In the genomic region with DNA sequence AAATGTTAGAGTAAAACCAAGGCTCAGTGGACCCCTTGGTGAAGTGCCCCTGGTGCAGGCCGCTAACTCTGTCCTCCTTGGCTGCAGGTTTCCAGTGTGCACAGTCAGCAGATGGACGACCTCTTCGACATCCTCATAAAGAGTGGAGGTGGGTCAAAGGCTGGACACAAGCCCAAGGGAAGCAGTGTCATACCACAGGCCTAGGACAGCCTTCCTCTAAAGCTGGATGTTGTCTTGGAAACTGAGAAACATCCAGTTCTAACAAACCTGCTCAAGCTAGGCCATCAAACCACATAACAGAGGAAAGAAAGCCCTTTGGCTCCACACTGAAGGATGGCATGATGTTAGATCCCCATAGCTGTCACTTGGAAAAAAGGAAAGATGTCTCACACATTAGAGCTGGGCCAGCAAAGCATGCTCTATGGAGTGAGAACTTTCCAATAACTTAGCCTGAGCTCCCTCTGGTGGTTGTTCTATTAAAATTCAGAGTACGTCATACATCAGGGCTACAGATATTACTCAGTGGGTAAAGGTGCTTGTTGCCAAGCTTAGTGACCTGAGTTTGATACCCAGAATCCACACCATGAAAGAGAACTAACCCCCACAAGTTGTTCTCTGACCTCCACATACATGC, we compare ENCODE assay signal across 9 mouse cellular contexts.
DNase-seq lines count a peak whose midpoint lies in the region; ATAC-seq and TF ChIP-seq lines count a peak whose summit lies in the region.
"Had no signal": no experiment of that assay in that cellular context is flagged by ENCODE, and none has a peak within 500 bp of the region (broad histone marks: within the 10 kb centered on the region; RNA-seq: fewer than 3 reads in every experiment).

No protein-coding gene starts in this region.

- H3K27me3 ChIP-seq in G1E (ENCODE audit: insufficient read depth, low read length): no peaks in the 10 kb centered on the region
- H3K27me3 ChIP-seq in midbrain, postnatal 0 days (ENCODE audit: insufficient read depth, low read length): no peaks in the 10 kb centered on the region

- H3K9me3 ChIP-seq in G1E (replicated peaks): peaks cover 7% of the 10 kb centered on the region
- no peaks in the 10 kb centered on the region for H3K9me3 ChIP-seq in midbrain, postnatal 0 days (ENCODE audit: low read length)

- intact Hi-C loops in heart, postnatal 14 days (cut with DNase I): loop anchor here (1.0 kb wide), 2 partner anchors 249 to 292 kb away; no protein-coding TSS in a partner anchor
- intact Hi-C loops in gastrocnemius, postnatal 14 days (cut with DNase I; ENCODE audit: low total_unique reads): no loop called here

- H3K27ac ChIP-seq in midbrain, postnatal 0 days (ENCODE audit: low read depth, low read length): no peak overlapping the region

- TF ChIP-seq CTCF in G1E (IDR thresholded peaks at IDR 0.05; ENCODE audit: low read depth, low read length): peak; percentile 32; the same call in 1 of the 2 replicates
- peak; percentile 87 for TF ChIP-seq CTCF in midbrain, postnatal 0 days (IDR thresholded peaks at IDR 0.05)

- peak; percentile 74 for DNase-seq in layer of hippocampus, adult 9-10 months (ENCODE audit: low spot score)
- DNase-seq in layer of hippocampus, postnatal 36 days: no peak
- no peak for DNase-seq in G1E (ENCODE audit: low spot score)
- DNase-seq in c-Kit-positive CD71-positive TER-119-positive erythroid progenitor cells, embryonic 14.5 days (ENCODE audit: low spot score): peak; percentile 44
- peak; percentile 14 to 66 for DNase-seq in heart, postnatal 14 days
- DNase-seq in large intestine, adult 2 months (ENCODE audit: low read depth, low spot score): peak; percentile 14
- peak; percentile 91 for DNase-seq in midbrain, postnatal 0 days (ENCODE audit: low spot score)
- DNase-seq in gastrocnemius, postnatal 14 days: no peak

- H3K4me1 ChIP-seq in G1E (ENCODE audit: insufficient read depth, low read depth, low read length): peaks cover 21% of the 10 kb centered on the region
- H3K4me1 ChIP-seq in midbrain, postnatal 0 days (ENCODE audit: insufficient read depth, low read length): no peaks in the 10 kb centered on the region

- 71% methylated on average over 4 of the region's 4 CpGs for WGBS in large intestine, adult 2 months
- 75% methylated on average over 4 of the region's 4 CpGs for WGBS in midbrain, postnatal 0 days

- H3K9ac ChIP-seq in midbrain, postnatal 0 days (replicated peaks; ENCODE audit: low read length, poor library complexity, severe bottlenecking): no peak overlapping the region

- peaks cover 37% of the 10 kb centered on the region for H3K36me3 ChIP-seq in G1E (replicated peaks)
- H3K36me3 ChIP-seq in midbrain, postnatal 0 days (ENCODE audit: insufficient read depth, low read length): peaks cover 44% of the 10 kb centered on the region

- no peak overlapping the region for H3K4me3 ChIP-seq in G1E (ENCODE audit: low read depth, low read length)
- H3K4me3 ChIP-seq in midbrain, postnatal 0 days (ENCODE audit: low read depth, low read length): no peak overlapping the region
- H3K4me3 ChIP-seq: erythroblast, embryonic 14.5 days had no signal

- ATAC-seq in G1E (ENCODE audit: extremely low read depth, insufficient number of reproducible peaks, low FRiP score, poor library complexity, severe bottlenecking): peak; percentile 34; the same call in 1 of the 2 replicates
- ATAC-seq in midbrain, postnatal 0 days (ENCODE audit: low FRiP score): peak; percentile 83

- no peak overlapping the region for H3K4me2 ChIP-seq in midbrain, postnatal 0 days (ENCODE audit: low read depth, low read length, poor library complexity, severe bottlenecking)

Comparison
In these comparisons a context has a peak if more than half of its experiments do, and no peak if none do; other contexts are left out.
1. DNase-seq: peak in layer of hippocampus, adult 9-10 months (single experiment), c-Kit-positive CD71-positive TER-119-positive erythroid progenitor cells, embryonic 14.5 days (single experiment), heart, postnatal 14 days (2 of 2), large intestine, adult 2 months (single experiment) and midbrain, postnatal 0 days (single experiment); none in layer of hippocampus, postnatal 36 days (0 of 2), G1E (single experiment) and gastrocnemius, postnatal 14 days (single experiment).